Mouse (Mus musculus): ENCODE results near the gene Vps4a. TPM values are rescaled to one million over a fixed set of nuclear protein-coding genes. Genes with fewer than 3 reads are reported as not detected.
"Not testable (repeated sequence)": the region's sequence is repeated elsewhere in the genome, so short reads cannot be mapped to it uniquely, and the experiment has no call there.

Vps4a gene
- total RNA-seq (2021), result 100 to 1,000 TPM; 121 to 124 TPM
- long read RNA-seq, experiment 1, transcript Vps4a-201 (11 exons, 2,178 nt), result major isoform, 126 of 141 reads
- long read RNA-seq, experiment 1, partial matches to known transcripts, result 8 of 141 reads
- long read RNA-seq, experiment 1, other reads (novel, unspliced or antisense), result 7 of 141 reads
- long read RNA-seq, experiment 2, transcript Vps4a-201 (11 exons, 2,178 nt), result major isoform, 109 of 126 reads
- long read RNA-seq, experiment 2, partial matches to known transcripts, result 6 of 126 reads
- long read RNA-seq, experiment 2, other reads (novel, unspliced or antisense), result 11 of 126 reads

- intact Hi-C loops (cut with DNase I), result loop anchor here (10.0 kb wide), 1 partner anchor 346 kb away; the partner anchor contains the start of gene Tango6
- DNase-seq (ENCODE audit: low spot score in 2 of 2), result peak; percentile 95
These were observed at the start of gene Vps4a for GRCm38 (mm10) chr8:107030650-107031576. TSS of gene Vps4a (plus strand) at chr8:107031222.

- intact Hi-C loops (cut with DNase I), result loop anchor here (5.0 kb wide), 1 partner anchor 48 kb away; the partner anchor contains the start of gene Sntb2
- peak in 1 of 2 experiments; percentile 49 for DNase-seq (ENCODE audit: low spot score in 2 of 2)
These were observed 45.6 kb upstream of the Vps4a start for GRCm38 (mm10) chr8:106985404-106985821.

- intact Hi-C loops (cut with DNase I), result loop anchor here (5.0 kb wide), 1 partner anchor 49 kb away; the partner anchor contains the start of gene Sntb2
- no peak for DNase-seq (ENCODE audit: low spot score in 2 of 2)
These were observed 45.1 kb upstream of the Vps4a start for GRCm38 (mm10) chr8:106985951-106986350.

- DNase-seq (ENCODE audit: low spot score in 2 of 2), result no peak
- intact Hi-C loops (cut with DNase I), result loop anchor here (5.0 kb wide), 1 partner anchor 50 kb away; the partner anchor contains the start of gene Sntb2
These were observed 43.5 kb upstream of the Vps4a start for GRCm38 (mm10) chr8:106987557-106987956.

GRCm38 (mm10) chr8:106991393-106991792 is 39.6 kb upstream of the Vps4a start:
- intact Hi-C loops (cut with DNase I), result no loop called here
- DNase-seq (ENCODE audit: low spot score in 2 of 2), result no peak

GRCm38 (mm10) chr8:106996339-106996738 is 34.7 kb upstream of the Vps4a start:
- DNase-seq (ENCODE audit: low spot score in 2 of 2); intact Hi-C loops (cut with DNase I): not testable (repeated sequence)

- intact Hi-C loops (cut with DNase I), result no loop called here
These were observed 33.6 kb upstream of the Vps4a start for GRCm38 (mm10) chr8:106997416-106997815.

GRCm38 (mm10) chr8:106999068-106999467 is 32.0 kb upstream of the Vps4a start:
- no peak for DNase-seq (ENCODE audit: low spot score in 2 of 2)
- intact Hi-C loops (cut with DNase I), result no loop called here

More at GRCm38 (mm10) chr8:106997416-106997815, 33.6 kb upstream of the Vps4a start:
- no peak for DNase-seq (ENCODE audit: low spot score in 2 of 2)

- intact Hi-C loops (cut with DNase I), result loop anchor here (5.0 kb wide), 3 partner anchors 65 to 315 kb away; partner anchors contain the start of gene Sntb2
- DNase-seq (ENCODE audit: low spot score in 2 of 2), result peak; percentile 92
These were observed 28.5 kb upstream of the Vps4a start for GRCm38 (mm10) chr8:107002532-107002931.

GRCm38 (mm10) chr8:107007795-107008194 is 23.2 kb upstream of the Vps4a start:
- intact Hi-C loops (cut with DNase I), result no loop called here
- DNase-seq (ENCODE audit: low spot score in 2 of 2), result peak; percentile 10 to 34

GRCm38 (mm10) chr8:107012666-107013065 is 18.4 kb upstream of the Vps4a start:
- intact Hi-C loops (cut with DNase I), result no loop called here
- no peak for DNase-seq (ENCODE audit: low spot score in 2 of 2)

- DNase-seq (ENCODE audit: low spot score in 2 of 2), result no peak
- intact Hi-C loops (cut with DNase I), result no loop called here
These were observed 16.1 kb upstream of the Vps4a start for GRCm38 (mm10) chr8:107014915-107015314.

- DNase-seq (ENCODE audit: low spot score in 2 of 2), result no peak
- intact Hi-C loops (cut with DNase I), result no loop called here
These were observed 7.5 kb upstream of the Vps4a start for GRCm38 (mm10) chr8:107023479-107023878.

GRCm38 (mm10) chr8:107029310-107029709 is 1.7 kb upstream of the Vps4a start:
- no peak for DNase-seq (ENCODE audit: low spot score in 2 of 2)
- intact Hi-C loops (cut with DNase I), result no loop called here

- DNase-seq (ENCODE audit: low spot score in 2 of 2), result no peak
- intact Hi-C loops (cut with DNase I), result loop anchor here (10.0 kb wide), 1 partner anchor 345 kb away; the partner anchor contains the start of gene Tango6
These were observed 964 bp upstream of the Vps4a start for GRCm38 (mm10) chr8:107030058-107030457.

- DNase-seq (ENCODE audit: low spot score in 2 of 2), result peak in 1 of 2 experiments; percentile 16
- intact Hi-C loops (cut with DNase I), result loop anchor here (10.0 kb wide), 1 partner anchor 347 kb away; the partner anchor contains the start of gene Tango6
These were observed 612 bp downstream of the Vps4a start for GRCm38 (mm10) chr8:107031577-107032090.

GRCm38 (mm10) chr8:107033609-107034008 is 2.6 kb downstream of the Vps4a start:
- DNase-seq (ENCODE audit: low spot score in 2 of 2), result not testable (repeated sequence)
- intact Hi-C loops (cut with DNase I), result loop anchor here (10.0 kb wide), 1 partner anchor 349 kb away; the partner anchor contains the start of gene Tango6

GRCm38 (mm10) chr8:107035641-107036040 is 4.6 kb downstream of the Vps4a start:
- DNase-seq (ENCODE audit: low spot score in 2 of 2), result no peak
- intact Hi-C loops (cut with DNase I), result loop anchor here (10.0 kb wide), 1 partner anchor 351 kb away; the partner anchor contains the start of gene Tango6

GRCm38 (mm10) chr8:107036626-107037025 is 5.6 kb downstream of the Vps4a start:
- intact Hi-C loops (cut with DNase I), result loop anchor here (10.0 kb wide), 1 partner anchor 352 kb away; the partner anchor contains the start of gene Tango6

More at GRCm38 (mm10) chr8:107036626-107037025, 5.6 kb downstream of the Vps4a start:
- DNase-seq (ENCODE audit: low spot score in 2 of 2), result no peak
